Mouse (Mus musculus): ENCODE measurements around the gene Col7a1. TPM values are rescaled to one million over a fixed set of nuclear protein-coding genes. Genes with fewer than 3 reads are reported as not detected.

Gene Col7a1
- polyA plus RNA-seq, 1 experiment = 0.15 TPM

DNA sequence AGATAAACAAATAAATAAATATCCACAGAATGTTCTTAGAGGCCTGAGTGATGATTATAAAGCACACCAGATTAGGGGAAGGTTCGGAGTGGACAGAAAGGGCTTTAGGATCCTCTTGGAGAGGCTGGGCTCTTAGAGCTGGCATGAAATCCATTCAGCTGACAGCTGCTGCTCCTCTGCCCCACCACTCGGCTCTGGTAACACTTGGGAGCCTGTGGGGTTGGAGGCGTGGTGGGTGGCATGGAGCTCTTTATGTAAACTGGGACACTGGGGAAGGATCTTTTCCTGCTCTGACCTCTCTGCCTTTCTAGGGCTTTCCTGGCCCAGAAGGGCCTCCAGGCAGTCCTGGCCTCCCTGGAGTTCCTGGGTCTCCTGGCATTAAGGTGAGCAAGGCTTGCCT is 10.2 kb downstream of the Col7a1 start:
- TF ChIP-seq GATA1 (IDR thresholded peaks at IDR 0.05; ENCODE audit: low read length) = no peak

DNA sequence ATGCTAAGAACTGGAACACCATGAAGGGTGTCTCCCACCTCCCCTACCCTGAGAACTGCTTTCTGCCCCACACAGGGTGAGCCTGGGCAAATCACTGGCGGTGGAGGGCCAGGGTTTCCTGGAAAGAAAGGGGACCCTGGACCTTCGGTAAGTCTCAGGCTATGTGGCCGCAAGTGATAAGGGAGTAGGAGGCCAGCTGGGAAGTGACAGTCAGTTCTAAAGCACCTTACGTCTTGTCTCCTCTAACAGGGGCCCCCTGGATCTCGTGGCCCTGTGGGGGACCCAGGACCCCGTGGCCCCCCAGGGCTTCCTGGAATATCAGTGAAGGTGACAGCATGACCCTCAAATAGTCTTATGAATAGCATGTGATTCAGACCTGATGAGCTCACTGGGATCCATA is 11.0 kb downstream of the Col7a1 start:
- TF ChIP-seq GATA1 (IDR thresholded peaks at IDR 0.05; ENCODE audit: low read length) = no peak

DNA sequence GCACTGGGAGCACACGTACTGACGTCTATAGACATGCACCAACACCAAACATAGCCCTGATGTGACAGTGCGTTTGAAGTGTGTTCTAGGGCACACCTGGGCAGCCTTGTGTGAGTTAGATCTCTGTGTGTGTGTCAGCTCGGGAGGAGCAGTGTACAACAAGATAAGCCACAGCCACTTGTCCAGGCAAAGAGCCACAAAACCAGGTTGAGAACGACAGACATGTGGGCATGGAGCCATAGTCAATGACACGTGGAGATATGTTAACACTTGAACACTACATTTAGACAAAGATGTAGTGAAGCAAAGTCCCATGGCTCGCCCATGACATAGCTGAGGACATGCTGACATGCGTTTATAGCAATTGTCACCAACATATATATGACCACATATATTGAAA is 17.2 kb downstream of the Col7a1 start:
- no peak for TF ChIP-seq GATA1 (IDR thresholded peaks at IDR 0.05; ENCODE audit: low read length)

DNA sequence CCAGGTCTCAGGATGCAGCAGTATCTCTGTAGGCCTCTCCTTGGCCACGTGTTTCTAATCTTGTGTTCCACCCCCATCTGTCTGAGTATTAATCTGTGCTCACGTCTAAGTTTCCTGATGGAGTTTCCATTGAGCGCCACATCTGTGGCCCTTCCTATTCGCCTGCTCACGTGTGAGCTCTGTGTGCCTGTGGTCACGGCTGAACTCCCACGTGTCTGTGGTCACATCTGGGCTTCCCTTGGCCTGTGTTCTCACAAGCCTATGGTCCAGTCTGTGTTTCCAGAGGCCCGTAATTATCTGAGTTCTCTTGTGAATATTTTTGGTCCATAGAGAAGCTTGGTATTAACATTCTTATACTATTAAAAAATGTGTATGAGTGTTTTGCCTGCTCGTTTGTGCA is 23.1 kb downstream of the Col7a1 start:
- TF ChIP-seq GATA1 (IDR thresholded peaks at IDR 0.05; ENCODE audit: low read length) = no peak

DNA sequence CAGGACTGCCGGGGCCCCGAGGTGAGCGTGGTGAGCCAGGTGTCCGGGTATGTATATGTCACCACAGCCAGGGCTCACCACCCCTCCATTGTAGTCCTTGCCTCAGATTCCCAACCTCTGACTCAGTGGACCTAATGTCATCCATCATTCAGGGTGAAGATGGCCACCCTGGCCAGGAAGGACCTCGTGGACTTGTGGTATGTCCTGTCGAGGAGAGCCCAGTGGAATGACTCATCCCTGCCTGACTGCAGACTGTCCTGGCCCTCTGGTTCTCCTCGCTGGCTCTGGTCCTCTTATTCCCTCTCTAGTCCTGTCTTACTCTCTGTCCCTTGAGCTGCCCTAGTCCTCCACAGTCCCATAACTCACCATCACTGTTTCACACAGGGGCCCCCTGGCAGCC is 24.6 kb downstream of the Col7a1 start:
- no peak for TF ChIP-seq GATA1 (IDR thresholded peaks at IDR 0.05; ENCODE audit: low read length)

DNA sequence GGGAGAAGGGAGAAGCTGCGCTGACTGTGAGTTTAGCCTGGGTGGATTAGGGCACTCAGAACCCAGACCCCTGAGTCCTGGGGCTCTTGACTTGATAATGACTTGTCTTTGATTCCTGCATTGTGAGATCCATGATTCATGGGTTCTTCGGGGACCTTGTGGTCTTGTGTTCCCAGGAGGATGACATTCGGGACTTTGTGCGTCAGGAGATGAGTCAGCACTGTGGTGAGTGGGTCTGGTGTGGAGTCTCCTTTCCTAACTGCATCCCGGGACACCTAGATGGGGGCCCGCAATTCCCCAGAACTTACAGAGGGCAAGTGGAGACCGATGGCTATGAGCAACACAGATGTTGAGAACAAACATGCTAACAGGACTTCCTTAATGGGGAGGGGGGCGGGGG is 29.1 kb downstream of the Col7a1 start:
- TF ChIP-seq GATA1 (IDR thresholded peaks at IDR 0.05; ENCODE audit: low read length) = no peak

DNA sequence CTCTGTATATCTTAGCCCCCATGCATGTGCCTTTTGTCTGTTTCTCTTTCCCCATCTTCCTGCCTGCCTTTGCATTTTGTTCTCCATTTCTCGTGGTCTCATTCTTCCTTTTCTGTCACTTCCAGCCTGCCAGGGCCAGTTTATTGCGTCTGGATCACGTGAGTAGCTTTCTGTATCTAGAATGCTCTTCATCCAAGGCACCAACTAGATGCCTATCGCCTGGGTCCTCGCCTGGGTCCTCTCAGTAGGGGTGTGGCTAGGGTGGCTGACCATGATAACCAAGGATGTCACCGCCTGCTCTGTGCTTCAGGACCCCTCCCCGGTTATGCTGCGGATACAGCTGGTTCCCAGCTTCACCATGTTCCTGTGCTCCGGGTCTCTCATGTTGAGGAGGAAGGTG is 29.8 kb downstream of the Col7a1 start:
- no peak for TF ChIP-seq GATA1 (IDR thresholded peaks at IDR 0.05; ENCODE audit: low read length)

DNA sequence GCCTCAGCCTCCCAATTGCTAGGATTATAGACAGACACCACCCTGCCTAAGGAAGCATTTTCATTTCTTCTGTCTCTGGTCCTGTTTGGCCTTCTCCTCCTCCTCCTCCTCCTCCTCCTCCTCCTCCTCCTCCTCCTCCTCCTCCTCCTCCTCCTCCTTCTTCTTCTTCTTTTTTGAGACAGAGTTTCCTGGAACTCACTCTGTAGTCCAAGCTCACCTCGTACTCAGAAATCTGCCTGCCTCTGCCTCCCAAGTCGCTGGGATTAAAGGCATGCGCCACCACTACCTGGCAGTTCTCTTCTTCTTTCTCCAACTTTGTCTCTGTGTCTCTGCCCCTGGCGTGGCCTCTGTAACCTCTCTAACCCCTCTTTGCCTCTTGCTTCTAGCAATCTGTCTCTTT is 32.3 kb downstream of the Col7a1 start, which contains the start of gene Ucn2:
TSS of gene Ucn2 (plus strand) at position 301 of the 400 bp plus-strand sequence.
- TF ChIP-seq GATA1 (IDR thresholded peaks at IDR 0.05; ENCODE audit: low read length) = no peak

DNA sequence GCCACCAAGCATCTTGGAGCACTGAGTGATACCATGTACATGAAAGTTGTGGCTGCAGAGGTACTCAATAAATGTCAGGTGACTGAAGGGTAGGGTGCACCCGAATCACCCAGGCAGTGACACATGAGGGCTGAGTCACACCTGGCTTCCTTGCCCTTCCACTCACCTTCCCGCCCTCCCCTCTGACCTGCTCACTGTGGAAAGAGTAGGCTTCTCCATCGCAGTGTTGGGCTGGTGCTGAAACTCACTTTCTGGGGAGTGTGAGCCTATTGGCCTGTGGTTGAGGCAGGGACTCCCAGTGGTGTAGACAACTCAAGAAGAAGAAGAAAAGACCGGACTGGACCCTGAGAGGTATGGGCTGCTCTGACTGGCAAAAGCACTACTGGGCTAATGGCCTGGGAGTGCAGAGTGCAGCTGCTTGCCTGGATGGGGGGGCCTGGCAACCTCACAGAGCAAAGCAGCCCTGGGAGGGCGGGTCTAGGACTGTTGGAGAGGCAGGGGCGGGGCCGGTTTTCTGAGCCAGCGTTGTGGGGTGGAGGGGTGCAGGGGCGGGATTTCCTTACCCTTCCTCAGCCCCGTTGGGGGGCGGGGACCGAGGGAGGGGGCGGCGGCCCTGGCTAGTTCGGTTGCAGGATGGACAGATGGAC is 34.4 kb downstream of the Col7a1 start:
- TF ChIP-seq GATA1 (IDR thresholded peaks at IDR 0.05; ENCODE audit: low read length) = no peak

DNA sequence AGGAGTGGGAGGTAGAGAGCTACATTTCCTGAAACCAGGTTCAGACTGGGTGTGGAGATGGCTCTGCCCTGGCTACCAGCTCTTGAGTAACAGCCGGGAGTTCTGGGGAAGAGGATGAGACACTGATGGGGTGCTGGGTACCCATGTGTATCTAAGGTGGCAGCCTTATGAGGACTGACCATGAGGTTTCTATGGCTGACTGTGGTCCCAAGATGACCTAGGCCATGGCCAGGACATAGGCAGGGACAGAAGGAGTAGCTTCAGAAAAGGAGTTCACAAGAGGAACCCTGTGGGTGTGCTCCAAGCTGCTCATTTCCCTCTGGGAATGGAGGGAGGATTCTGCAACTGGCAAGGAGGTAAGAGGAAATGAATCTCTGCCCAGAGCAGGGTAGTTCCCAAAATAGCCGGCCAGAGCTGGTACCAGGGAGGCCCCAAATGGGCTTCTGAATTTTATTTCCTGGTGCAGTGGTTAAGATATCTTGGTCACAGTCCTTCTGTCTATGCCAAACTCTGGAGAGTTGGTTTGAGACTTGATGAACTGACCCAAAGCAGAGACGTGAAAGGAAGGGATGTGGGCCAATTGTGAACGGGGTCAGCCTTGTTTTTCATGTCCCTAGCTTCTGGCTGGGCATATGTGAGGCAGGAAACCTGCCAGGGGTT is 36.5 kb downstream of the Col7a1 start:
- no peak for TF ChIP-seq GATA1 (IDR thresholded peaks at IDR 0.05; ENCODE audit: low read length)

DNA sequence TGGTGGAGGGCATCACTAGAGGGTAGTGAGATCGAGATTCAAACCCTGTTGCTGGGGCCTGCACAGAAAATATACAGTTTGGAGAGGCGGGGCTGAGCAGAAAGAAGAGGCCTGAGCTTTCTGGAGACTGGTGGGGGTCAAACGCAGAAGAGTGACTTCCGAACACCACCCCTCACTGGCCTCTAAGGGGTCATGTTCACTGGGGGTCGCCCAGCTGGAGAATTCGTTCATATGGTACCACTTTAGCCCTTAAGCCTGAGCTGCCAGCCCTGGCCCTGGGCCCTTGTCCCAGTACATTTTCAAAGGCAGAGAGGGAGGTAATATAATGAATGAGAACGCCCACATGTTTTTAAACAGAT is 37.1 kb downstream of the Col7a1 start:
- no peak for TF ChIP-seq GATA1 (IDR thresholded peaks at IDR 0.05; ENCODE audit: low read length)

DNA sequence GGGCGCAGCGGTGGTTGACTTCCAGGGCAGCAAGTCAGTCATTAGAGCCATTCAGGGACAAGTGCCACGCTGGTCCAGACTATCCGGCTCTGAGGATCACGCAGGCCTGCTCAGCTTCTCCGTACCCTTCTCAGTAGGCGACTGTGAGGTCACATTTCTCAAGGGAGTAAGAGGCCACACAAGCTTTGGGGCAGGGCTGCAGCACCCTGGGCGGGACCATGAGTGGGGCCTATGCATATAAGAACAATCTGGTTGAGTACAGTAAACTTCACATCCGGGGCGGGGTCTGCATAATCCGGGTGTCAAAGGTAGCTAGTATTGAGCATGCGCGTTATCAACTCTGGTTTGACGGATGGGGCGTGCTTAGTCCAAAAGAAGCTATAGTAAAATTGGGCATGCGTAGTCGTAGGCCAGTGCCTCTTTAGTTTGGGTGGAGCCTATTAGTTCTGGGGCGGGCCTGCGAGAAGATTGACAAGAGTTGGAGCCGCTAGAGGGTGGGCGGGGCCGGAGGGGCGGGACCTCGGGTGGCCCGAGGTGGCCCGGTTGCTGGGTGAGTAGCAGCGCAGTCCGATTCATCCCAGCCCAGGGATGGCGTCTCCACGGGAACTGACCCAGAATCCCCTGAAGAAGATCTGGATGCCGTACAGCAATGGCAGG is 38.2 kb downstream of the Col7a1 start, which contains the start of gene Pfkfb4:
TSS of gene Pfkfb4 (plus strand) at position 351 of the 657 bp plus-strand sequence.
- TF ChIP-seq GATA1 (IDR thresholded peaks at IDR 0.05; ENCODE audit: low read length) = no peak

DNA sequence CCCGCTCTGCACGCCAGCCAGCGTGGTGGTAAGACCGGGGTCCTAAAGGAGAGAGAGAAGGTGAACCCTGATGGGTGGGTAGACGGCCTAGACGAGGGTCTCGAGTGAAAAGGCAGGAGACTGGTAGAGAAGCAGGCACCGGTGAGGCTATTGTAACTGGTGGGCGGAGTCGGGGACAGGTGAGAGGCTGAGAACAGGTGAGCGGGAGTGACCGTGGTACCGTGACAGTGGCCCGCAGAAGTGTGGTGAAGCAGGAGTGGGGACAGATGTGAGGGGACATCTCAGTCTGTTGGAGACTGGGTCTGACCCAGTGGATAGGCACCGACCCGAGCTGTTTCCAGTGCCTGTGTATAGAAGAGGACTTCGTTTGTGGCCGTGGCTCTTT is 38.7 kb downstream of the Col7a1 start:
- TF ChIP-seq GATA1 (IDR thresholded peaks at IDR 0.05; ENCODE audit: low read length) = no peak

DNA sequence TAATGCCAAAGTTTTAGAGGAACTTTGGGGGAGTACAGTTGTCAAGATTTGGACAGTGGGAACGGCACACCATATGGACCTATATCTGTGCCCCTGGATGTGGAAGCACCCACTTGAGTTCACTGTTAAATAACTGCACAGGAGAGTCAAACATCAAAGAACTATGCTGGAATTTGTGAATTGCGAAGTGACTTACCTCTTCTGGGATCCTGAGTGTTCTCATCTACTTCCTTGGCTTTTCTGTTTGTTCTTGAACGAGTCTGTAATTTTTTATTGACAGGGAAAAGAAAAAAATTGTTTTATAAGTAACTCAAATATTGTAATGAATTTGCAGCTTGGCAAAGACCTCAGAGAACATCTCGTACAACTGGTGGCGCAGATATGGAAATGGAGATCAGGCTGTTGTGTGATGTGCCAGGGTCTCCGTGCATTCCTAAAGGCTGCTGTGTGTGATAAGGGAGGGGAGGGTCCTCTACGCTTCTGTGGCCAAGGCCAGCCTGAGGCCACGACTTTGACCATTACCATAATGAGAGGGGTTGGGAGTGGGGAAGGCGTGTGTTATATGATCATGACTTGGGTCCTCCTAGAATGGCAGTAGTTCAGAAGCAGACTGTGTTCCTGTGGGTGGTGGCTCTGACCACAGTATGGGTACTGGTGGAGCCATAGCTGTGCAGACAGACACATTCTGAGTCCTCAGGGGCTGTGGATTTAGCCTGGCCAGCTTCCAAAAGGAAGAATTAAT is 39.4 kb downstream of the Col7a1 start:
- no peak for TF ChIP-seq GATA1 (IDR thresholded peaks at IDR 0.05; ENCODE audit: low read length)

DNA sequence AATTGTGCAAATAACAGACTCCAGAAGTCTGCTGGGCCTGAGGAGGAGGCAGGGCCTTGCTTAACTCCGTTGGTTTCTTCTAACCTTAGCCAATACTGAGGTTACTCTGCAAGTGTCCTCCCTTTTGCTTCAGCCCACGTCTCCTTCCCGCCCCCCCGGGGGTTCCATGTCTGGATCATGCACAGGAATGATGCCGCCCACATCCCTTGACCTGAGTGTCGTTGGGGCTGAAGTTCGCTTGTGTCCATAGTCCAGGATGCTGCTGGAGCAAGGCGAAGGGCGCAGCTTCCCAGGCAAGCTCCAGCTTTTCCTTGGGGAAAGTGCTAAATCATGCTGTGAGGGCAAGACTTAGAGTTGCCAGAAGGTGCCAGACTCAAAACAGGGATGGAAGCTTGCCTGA is 43.0 kb downstream of the Col7a1 start:
- no peak for TF ChIP-seq GATA1 (IDR thresholded peaks at IDR 0.05; ENCODE audit: low read length)
